13 mouse cellular contexts compared by ENCODE assay signal in the genomic region with DNA sequence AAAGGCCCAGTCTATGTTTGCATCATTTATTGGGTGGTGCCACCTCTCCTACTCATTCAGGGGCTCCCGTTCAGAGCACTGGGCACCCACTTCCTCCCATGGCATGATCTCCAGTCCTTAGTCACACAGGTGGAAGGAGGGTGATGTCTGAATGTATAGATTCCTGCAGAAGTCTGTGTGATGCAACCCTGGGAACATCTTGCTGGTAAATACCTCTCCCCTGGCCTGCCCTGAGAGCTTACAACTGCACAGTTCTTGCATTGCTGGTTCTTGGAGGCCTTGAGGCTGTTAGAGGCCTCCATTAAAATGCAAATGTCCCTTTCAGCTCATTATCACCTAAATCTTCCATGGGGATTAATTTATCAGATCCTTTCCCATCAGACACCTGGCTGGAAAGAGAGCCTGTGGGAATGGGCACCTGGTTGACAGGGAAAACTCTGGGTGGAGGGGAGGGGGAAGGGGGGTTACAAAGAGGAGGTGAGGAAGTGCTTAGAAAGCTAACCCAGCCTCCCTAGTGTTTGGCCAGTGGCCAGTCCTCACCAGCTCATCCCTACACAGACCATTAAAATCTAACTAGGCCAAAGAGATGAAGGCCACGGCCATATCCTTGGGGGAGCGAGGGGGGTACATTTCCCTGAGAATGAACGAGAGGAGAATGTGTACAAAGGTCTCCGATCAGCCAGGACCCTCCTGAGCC.
DNase-seq lines count a peak whose midpoint lies in the region; ATAC-seq lines count a peak whose summit lies in the region.
"Had no signal": no experiment of that assay in that cellular context is flagged by ENCODE, and none has a peak within 500 bp of the region (broad histone marks: within the 10 kb centered on the region; RNA-seq: fewer than 3 reads in every experiment).

No protein-coding gene starts in this region.

- no peak overlapping the region for H3K9ac ChIP-seq in kidney, embryonic 15.5 days
- no peak overlapping the region for H3K9ac ChIP-seq in embryonic facial prominence, embryonic 14.5 days (ENCODE audit: low read depth, low read length)
- no peak overlapping the region for H3K9ac ChIP-seq in hindbrain, embryonic 13.5 days
- no peak overlapping the region for H3K9ac ChIP-seq in midbrain, embryonic 16.5 days (ENCODE audit: low read depth, low read length)
- H3K9ac ChIP-seq in intestine, embryonic 15.5 days = no peak overlapping the region
- H3K9ac ChIP-seq: limb, embryonic 12.5 days had no signal

- H3K36me3 ChIP-seq in kidney, embryonic 15.5 days = no peaks in the 10 kb centered on the region
- H3K36me3 ChIP-seq in embryonic facial prominence, embryonic 14.5 days (ENCODE audit: control insufficient read depth, insufficient read depth, low read length) = no peaks in the 10 kb centered on the region
- H3K36me3 ChIP-seq in hindbrain, embryonic 13.5 days = no peaks in the 10 kb centered on the region
- H3K36me3 ChIP-seq in midbrain, embryonic 16.5 days (ENCODE audit: control insufficient read depth, insufficient read depth, low read length) = no peaks in the 10 kb centered on the region
- H3K36me3 ChIP-seq in intestine, embryonic 15.5 days = no peaks in the 10 kb centered on the region
- H3K36me3 ChIP-seq: limb, embryonic 12.5 days had no signal

- no peak for DNase-seq in kidney, adult 18-20 months
- no peak for DNase-seq in embryonic facial prominence, embryonic 14.5 days (ENCODE audit: low spot score)
- no peak for DNase-seq in cerebellum, postnatal 4 days (ENCODE audit: low spot score in 2 of 2)
- no peak for DNase-seq in cerebellum, adult 11 months
- DNase-seq: adrenal gland, adult 8-10 months; right cerebral cortex, postnatal 25 days; thymus, adult 18-20 months had no signal

- H3K4me1 ChIP-seq in kidney, embryonic 15.5 days = peaks cover 16% of the 10 kb centered on the region
- H3K4me1 ChIP-seq in embryonic facial prominence, embryonic 14.5 days (ENCODE audit: control insufficient read depth, insufficient read depth, low read length) = no peaks in the 10 kb centered on the region
- peaks cover 28% of the 10 kb centered on the region for H3K4me1 ChIP-seq in hindbrain, embryonic 13.5 days (replicated peaks)
- H3K4me1 ChIP-seq in midbrain, embryonic 16.5 days (ENCODE audit: control insufficient read depth, insufficient read depth, low read length) = 0 out of 2 replicates have a peak, but pooled peaks cover 3% of the 10 kb centered on the region
- no peaks in the 10 kb centered on the region for H3K4me1 ChIP-seq in intestine, embryonic 15.5 days (replicated peaks)

- no peak overlapping the region for H3K4me2 ChIP-seq in kidney, embryonic 15.5 days
- no peak overlapping the region for H3K4me2 ChIP-seq in embryonic facial prominence, embryonic 14.5 days (ENCODE audit: low read depth, low read length)
- H3K4me2 ChIP-seq in hindbrain, embryonic 13.5 days = no peak overlapping the region
- no peak overlapping the region for H3K4me2 ChIP-seq in midbrain, embryonic 16.5 days (ENCODE audit: low read length)
- no peak overlapping the region for H3K4me2 ChIP-seq in intestine, embryonic 15.5 days (replicated peaks)
- H3K4me2 ChIP-seq: limb, embryonic 12.5 days had no signal

- no peak overlapping the region for H3K4me3 ChIP-seq in kidney, embryonic 15.5 days (replicated peaks)
- no peak overlapping the region for H3K4me3 ChIP-seq in embryonic facial prominence, embryonic 14.5 days (ENCODE audit: low read depth, low read length)
- H3K4me3 ChIP-seq in hindbrain, embryonic 13.5 days = no peak overlapping the region
- no peak overlapping the region for H3K4me3 ChIP-seq in midbrain, embryonic 16.5 days (ENCODE audit: low read depth, low read length)
- H3K4me3 ChIP-seq in intestine, embryonic 15.5 days (replicated peaks) = no peak overlapping the region
- H3K4me3 ChIP-seq: limb, embryonic 12.5 days had no signal

- 0 out of 2 replicates have a peak, but pooled peaks cover 2% of the 10 kb centered on the region for H3K9me3 ChIP-seq in kidney, embryonic 15.5 days (replicated peaks)
- H3K9me3 ChIP-seq in embryonic facial prominence, embryonic 14.5 days (ENCODE audit: control insufficient read depth, low read length) = no peaks in the 10 kb centered on the region
- H3K9me3 ChIP-seq in hindbrain, embryonic 13.5 days = no peaks in the 10 kb centered on the region
- H3K9me3 ChIP-seq in midbrain, embryonic 16.5 days (replicated peaks; ENCODE audit: control insufficient read depth, low read length, poor library complexity, severe bottlenecking) = no peaks in the 10 kb centered on the region
- H3K9me3 ChIP-seq in intestine, embryonic 15.5 days = no peaks in the 10 kb centered on the region
- H3K9me3 ChIP-seq: limb, embryonic 12.5 days had no signal

- WGBS in kidney, embryonic 15.5 days = 72% methylated on average over 5 of the region's 5 CpGs
- 74% methylated on average over 5 of the region's 5 CpGs for WGBS in embryonic facial prominence, embryonic 14.5 days
- 31% methylated on average over 5 of the region's 5 CpGs for WGBS in hindbrain, embryonic 13.5 days
- WGBS in midbrain, embryonic 16.5 days = 50% methylated on average over 5 of the region's 5 CpGs
- WGBS in intestine, embryonic 15.5 days = 74% methylated on average over 5 of the region's 5 CpGs

- no peaks in the 10 kb centered on the region for H3K27me3 ChIP-seq in kidney, embryonic 15.5 days
- 0 out of 2 replicates have a peak, but pooled peaks cover 3% of the 10 kb centered on the region for H3K27me3 ChIP-seq in embryonic facial prominence, embryonic 14.5 days (replicated peaks; ENCODE audit: control insufficient read depth, insufficient read depth, low read length)
- no peaks in the 10 kb centered on the region for H3K27me3 ChIP-seq in hindbrain, embryonic 13.5 days
- H3K27me3 ChIP-seq in midbrain, embryonic 16.5 days (ENCODE audit: control insufficient read depth, insufficient read depth, low read depth, low read length) = no peaks in the 10 kb centered on the region
- no peaks in the 10 kb centered on the region for H3K27me3 ChIP-seq in intestine, embryonic 15.5 days (replicated peaks)
- H3K27me3 ChIP-seq: limb, embryonic 12.5 days; Patski had no signal

- peak; percentile 62; the same call in 1 of the 2 replicates for ATAC-seq in kidney, embryonic 15.5 days (replicated peaks; ENCODE audit: low FRiP score)
- ATAC-seq in embryonic facial prominence, embryonic 14.5 days (ENCODE audit: low read depth) = peak; percentile 44; the same call in 1 of the 2 replicates
- ATAC-seq in hindbrain, embryonic 13.5 days (ENCODE audit: low FRiP score) = peak; percentile 72
- ATAC-seq in midbrain, embryonic 16.5 days = 0 out of 2 replicates have a peak, but pooled peaks have one; percentile 45
- no peak for ATAC-seq in intestine, embryonic 15.5 days
- ATAC-seq: Patski had no signal

- peak overlapping the region; percentile 83 for H3K27ac ChIP-seq in kidney, embryonic 15.5 days
- H3K27ac ChIP-seq in embryonic facial prominence, embryonic 14.5 days (replicated peaks; ENCODE audit: low read depth, low read length) = no peak overlapping the region
- peak overlapping the region; percentile 76 for H3K27ac ChIP-seq in hindbrain, embryonic 13.5 days
- H3K27ac ChIP-seq in midbrain, embryonic 16.5 days (ENCODE audit: low read length) = no peak overlapping the region
- no peak overlapping the region for H3K27ac ChIP-seq in intestine, embryonic 15.5 days
- H3K27ac ChIP-seq: limb, embryonic 12.5 days had no signal

Comparison
In these comparisons a context has a peak if more than half of its experiments do, and no peak if none do; other contexts are left out.
1. H3K27ac ChIP-seq: peak in kidney, embryonic 15.5 days (single experiment) and hindbrain, embryonic 13.5 days (single experiment); none in embryonic facial prominence, embryonic 14.5 days (single experiment), midbrain, embryonic 16.5 days (single experiment) and intestine, embryonic 15.5 days (single experiment).